Mouse (Mus musculus) hindbrain, embryonic 11.5 days (tissue): ENCODE measurements at regions not wholly inside any gene's neighbourhood (a gene's known extent, or its start where the extent isn't known, plus 50 kb on each side); places are given as distances from the start of the nearest gene placed in this dataset.
"Not testable (repeated sequence)": the region's sequence is repeated elsewhere in the genome, so short reads cannot be mapped to it uniquely, and the experiment has no call there.

Source experiments
- ATAC-seq: fragments of 200-750 bp; cut with Nextera tagmentation; 2 replicates; pipeline ENCODE4 v1.8.0; 2017; ENCODE audit warnings: mild to moderate bottlenecking, moderate TSS enrichment, moderate library complexity; ENCODE audit not compliant: low FRiP score
- DNase-seq: peaks from one replicate; pipeline ENCODE4 v3.0.0-alpha.2; 2015; ENCODE audit warnings: low spot score
- H3K27ac ChIP-seq: fragments of 300-500 bp; sonication (generic); 2 replicates; pipeline ENCODE4 v1.5.1; 2014; ENCODE audit warnings: mild to moderate bottlenecking, low read depth, low read length
- H3K27me3 ChIP-seq: fragments of 300-500 bp; sonication (generic); 2 replicates; pipeline ENCODE4 v1.6.1; 2014; ENCODE audit warnings: mild to moderate bottlenecking, low read length, moderate library complexity, mixed read lengths; ENCODE audit not compliant: control insufficient read depth, insufficient read depth
- H3K36me3 ChIP-seq: fragments of 300-500 bp; sonication (generic); 2 replicates; pipeline ENCODE4 v1.6.1; 2014; ENCODE audit warnings: mild to moderate bottlenecking, low read length, moderate library complexity, mixed read lengths; ENCODE audit not compliant: control insufficient read depth, insufficient read depth
- H3K4me1 ChIP-seq: fragments of 300-500 bp; sonication (generic); replicated peaks from 2 replicates; pipeline ENCODE4 v1.6.1; 2014; ENCODE audit warnings: low read length, mixed read lengths; ENCODE audit not compliant: control insufficient read depth, insufficient read depth
- H3K4me2 ChIP-seq: fragments of 300-500 bp; sonication (generic); replicated peaks from 2 replicates; pipeline ENCODE4 v1.6.1; 2014; ENCODE audit warnings: mild to moderate bottlenecking, low read depth, low read length
- H3K4me3 ChIP-seq: fragments of 300-500 bp; sonication (generic); 2 replicates; pipeline ENCODE4 v1.5.1; 2014; ENCODE audit warnings: low read depth, low read length
- H3K9ac ChIP-seq: fragments of 300-500 bp; sonication (generic); 2 replicates; pipeline ENCODE4 v1.6.1; 2014; ENCODE audit warnings: low read depth, low read length
- H3K9me3 ChIP-seq: fragments of 300-500 bp; sonication (generic); 2 replicates; pipeline ENCODE4 v1.6.1; 2016; ENCODE audit warnings: low read length; ENCODE audit not compliant: control insufficient read depth
- WGBS: fragments of 180-500 bp; shearing (Covaris S2); extraction: QIAGEN DNeasy Blood & Tissue Kit; methylation state at CpG from one replicate; pipeline ENCODE4 v1.1.7; 2014; 5-methylcytosine and 5-hydroxymethylcytosine counted together

- not testable (repeated sequence) for H3K27me3 ChIP-seq, H3K9me3 ChIP-seq, H3K36me3 ChIP-seq, H3K9ac ChIP-seq, H3K27ac ChIP-seq, H3K4me1 ChIP-seq, H3K4me3 ChIP-seq, ATAC-seq, H3K4me2 ChIP-seq, DNase-seq
- WGBS: 78% methylated on average over 1 of the region's 2 CpGs
Measured at GRCm38 (mm10) chr3:21053337-21053736, 686.4 kb upstream of the Agtr1b start.

- WGBS: 64% methylated on average over 13 of the region's 25 CpGs
- not testable (repeated sequence) for H3K4me1 ChIP-seq, H3K27ac ChIP-seq, DNase-seq, H3K9me3 ChIP-seq, H3K27me3 ChIP-seq, ATAC-seq, H3K9ac ChIP-seq, H3K4me3 ChIP-seq, H3K36me3 ChIP-seq, H3K4me2 ChIP-seq
Measured at GRCm38 (mm10) chr3:21049365-21049764, 682.4 kb upstream of the Agtr1b start.

- 89% methylated on average over 3 of the region's 3 CpGs for WGBS
- no peak overlapping the region for H3K4me3 ChIP-seq
- H3K36me3 ChIP-seq: no peaks in the 10 kb centered on the region
- no peak overlapping the region for H3K4me2 ChIP-seq
- DNase-seq (no peak), ATAC-seq (no peak)
- no peak overlapping the region for H3K9ac ChIP-seq
- H3K9me3 ChIP-seq: no peaks in the 10 kb centered on the region
- H3K27ac ChIP-seq: no peak overlapping the region
- no peaks in the 10 kb centered on the region for H3K27me3 ChIP-seq
- H3K4me1 ChIP-seq: no peaks in the 10 kb centered on the region
Measured at GRCm38 (mm10) chr3:21045981-21046380, 679.0 kb upstream of the Agtr1b start.

DNA sequence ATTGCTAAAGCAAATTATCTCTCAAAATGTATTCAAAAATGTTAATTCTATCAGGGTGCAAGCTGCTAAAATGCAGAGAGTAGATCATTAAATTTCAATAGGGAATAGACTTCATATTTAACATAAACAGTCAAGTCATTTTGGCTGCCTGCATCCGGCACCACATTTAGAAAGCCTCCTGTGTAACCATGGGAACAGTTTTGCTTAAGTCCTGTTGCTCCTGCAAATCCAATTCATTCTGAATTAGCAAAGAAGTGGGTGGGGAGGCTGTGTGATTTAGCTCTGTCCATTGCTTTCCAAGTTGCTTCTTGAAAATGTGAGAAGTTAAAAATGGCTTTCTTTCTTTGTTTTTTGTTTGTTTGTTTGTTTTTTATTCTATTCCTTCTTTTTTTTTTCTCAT lies 658.9 kb upstream of the Agtr1b start:
- Histone ChIP-seq H3K4me2 (no peak overlapping the region), H3K4me1 (no peaks in the 10 kb centered on the region), H3K9ac (no peak overlapping the region), H3K36me3 (no peaks in the 10 kb centered on the region), H3K9me3 (no peaks in the 10 kb centered on the region), H3K4me3 (no peak overlapping the region), H3K27me3 (no peaks in the 10 kb centered on the region), H3K27ac (no peak overlapping the region)
- ATAC-seq (no peak), DNase-seq (no peak)
- 29% methylated on average over 1 of the region's 1 CpGs for WGBS

DNA sequence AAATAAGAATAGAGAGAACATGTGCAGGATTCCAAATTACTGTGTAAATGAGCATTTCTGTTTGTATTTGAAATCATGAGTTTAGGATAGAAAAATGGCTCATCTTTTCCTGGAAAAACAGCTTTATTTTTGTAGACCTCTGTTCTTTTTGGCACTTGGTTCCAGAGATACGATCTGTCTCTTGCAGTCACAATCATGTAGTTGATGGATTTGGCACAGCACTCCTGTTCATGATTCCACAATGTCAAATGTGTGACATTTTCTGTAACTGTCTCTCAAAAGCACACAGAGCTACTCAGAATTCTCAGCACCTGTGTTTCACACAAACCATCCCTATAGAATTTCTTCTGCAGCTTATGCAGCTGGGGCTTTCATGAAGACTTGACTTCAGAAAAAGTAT lies 654.0 kb upstream of the Agtr1b start:
- H3K9ac ChIP-seq: no peak overlapping the region
- WGBS: 91% methylated on average over 1 of the region's 1 CpGs
- no peaks in the 10 kb centered on the region for H3K36me3 ChIP-seq
- DNase-seq: no peak
- H3K4me3 ChIP-seq: no peak overlapping the region
- ATAC-seq: no peak
- no peaks in the 10 kb centered on the region for H3K27me3 ChIP-seq
- no peak overlapping the region for H3K4me2 ChIP-seq
- no peak overlapping the region for H3K27ac ChIP-seq
- no peaks in the 10 kb centered on the region for H3K4me1 ChIP-seq
- no peaks in the 10 kb centered on the region for H3K9me3 ChIP-seq

DNA sequence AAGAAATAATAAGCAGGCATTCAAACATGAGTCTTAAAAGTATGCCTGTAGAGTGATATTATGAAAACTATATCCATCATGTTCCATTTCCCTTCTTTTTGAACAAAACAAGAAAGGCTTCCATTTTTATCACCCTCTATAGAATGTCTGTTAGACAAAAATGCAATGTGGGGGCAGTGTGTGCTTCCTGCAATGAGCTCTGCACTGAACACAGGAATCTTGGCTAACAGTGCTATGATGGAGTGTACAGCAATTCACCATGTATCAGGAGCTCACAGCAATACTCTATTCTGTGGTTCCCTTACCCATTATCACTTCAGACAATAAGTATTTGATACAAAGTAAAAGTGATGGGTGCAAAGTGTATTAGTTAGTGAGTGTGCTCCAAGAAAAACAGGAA lies 653.3 kb upstream of the Agtr1b start:
- DNase-seq (no peak), ATAC-seq (no peak)
- H3K4me1 ChIP-seq: no peaks in the 10 kb centered on the region
- H3K27me3 ChIP-seq: no peaks in the 10 kb centered on the region
- H3K27ac ChIP-seq: no peak overlapping the region
- no peaks in the 10 kb centered on the region for H3K36me3 ChIP-seq
- no peak overlapping the region for H3K4me2 ChIP-seq
- no peak overlapping the region for H3K9ac ChIP-seq
- H3K4me3 ChIP-seq: no peak overlapping the region
- no peaks in the 10 kb centered on the region for H3K9me3 ChIP-seq

GRCm38 (mm10) chr3:21009650-21010049 lies 642.7 kb upstream of the Agtr1b start:
- no peak for ATAC-seq

GRCm38 (mm10) chr3:20998295-20998694 lies 631.3 kb upstream of the Agtr1b start:
- H3K4me2 ChIP-seq: no peak overlapping the region
- no peak for ATAC-seq
- no peaks in the 10 kb centered on the region for H3K9me3 ChIP-seq
- no peaks in the 10 kb centered on the region for H3K36me3 ChIP-seq
- no peak overlapping the region for H3K9ac ChIP-seq
- H3K4me3 ChIP-seq: no peak overlapping the region
- H3K27ac ChIP-seq: no peak overlapping the region
- H3K27me3 ChIP-seq: no peaks in the 10 kb centered on the region
- no peaks in the 10 kb centered on the region for H3K4me1 ChIP-seq
- DNase-seq: no peak

More at GRCm38 (mm10) chr3:21009650-21010049, 642.7 kb upstream of the Agtr1b start:
- Histone ChIP-seq H3K4me1 (no peaks in the 10 kb centered on the region), H3K9me3 (no peaks in the 10 kb centered on the region), H3K4me2 (no peak overlapping the region), H3K27me3 (no peaks in the 10 kb centered on the region), H3K9ac (no peak overlapping the region), H3K4me3 (no peak overlapping the region), H3K27ac (no peak overlapping the region), H3K36me3 (no peaks in the 10 kb centered on the region)
- 87% methylated on average over 1 of the region's 1 CpGs for WGBS
- DNase-seq: no peak

DNA sequence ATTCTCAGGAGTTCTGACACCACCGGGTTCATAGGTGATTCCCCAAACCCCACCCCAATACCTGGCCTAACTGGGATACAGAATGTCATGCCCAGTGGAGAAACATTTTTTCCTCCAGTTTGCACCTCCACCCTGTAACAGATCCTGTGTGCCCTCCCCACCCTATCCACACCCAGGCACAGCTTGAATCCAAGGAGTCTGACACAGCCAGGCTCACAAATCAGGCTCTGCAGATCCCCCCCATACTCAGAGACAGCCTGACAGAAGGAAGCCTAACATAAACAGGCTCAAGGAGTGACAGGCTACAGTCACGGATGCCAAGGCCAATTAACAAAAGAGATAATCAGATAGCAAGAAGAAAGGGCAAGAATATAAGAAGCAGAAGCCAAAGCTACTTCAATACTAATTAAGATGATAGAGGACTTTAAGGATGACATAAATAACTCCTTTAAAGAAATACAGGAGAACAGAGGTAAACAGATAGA lies 622.6 kb upstream of the Agtr1b start:
- no peak for DNase-seq
- H3K27me3 ChIP-seq: no peaks in the 10 kb centered on the region
- WGBS: 74% methylated on average over 2 of the region's 2 CpGs
- no peak for ATAC-seq
- no peak overlapping the region for H3K4me2 ChIP-seq
- H3K4me1 ChIP-seq: peaks cover 6% of the 10 kb centered on the region; the same call in 1 of the 2 replicates
- H3K36me3 ChIP-seq: no peaks in the 10 kb centered on the region
- H3K4me3 ChIP-seq: no peak overlapping the region
- no peak overlapping the region for H3K27ac ChIP-seq
- H3K9me3 ChIP-seq: no peaks in the 10 kb centered on the region
- H3K9ac ChIP-seq: no peak overlapping the region
